Mouse (Mus musculus) left cerebral cortex, postnatal 14 days (tissue): ENCODE results near the gene Adra1b. TPM values are rescaled to one million over a fixed set of nuclear protein-coding genes. Genes with fewer than 3 reads are reported as not detected.

Experiments used
- DNase-seq, 2 experiments: peaks; one replicate each; pipeline ENCODE4 v3.0.0; 2021 to 2022; ENCODE audit warnings: low spot score in 2 of 2, mixed read lengths in 1 of 2
- intact Hi-C: fragments of 180-260 bp; cut with DNase I; formaldehyde crosslinking; loops from one replicate; pipeline ENCODE4 v1.15.1; 2025
- total RNA-seq, 2 experiments: library from RNA; stranded (reverse); gene quantifications; 2 replicates each; pipeline ENCODE4 v1.2.3; 2021

The Adra1b gene
- total RNA-seq, 2 experiments from 2014 or later: 21.7 to 27.9 TPM

DNA sequence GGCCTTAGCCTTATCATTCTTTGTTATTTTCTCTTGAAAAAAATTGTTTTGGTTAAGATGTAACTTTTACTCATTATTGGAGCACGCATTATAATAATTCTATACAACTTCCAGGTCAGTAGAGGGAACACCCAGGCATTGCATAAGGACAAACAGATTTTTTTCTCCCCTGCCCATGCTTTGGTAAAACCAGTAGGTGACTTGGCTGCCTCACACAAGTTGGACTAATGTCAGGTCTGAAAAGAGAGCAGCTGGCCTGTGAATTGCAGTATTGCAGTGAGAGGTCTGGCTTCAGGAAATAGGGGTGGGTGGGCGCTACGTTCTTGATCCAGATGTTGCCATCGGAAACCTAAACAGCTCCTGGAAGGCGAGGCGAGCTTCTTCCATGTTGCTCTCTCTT is 10.6 kb upstream of the Adra1b start:
- DNase-seq: no peak
- intact Hi-C loops: no loop called here

DNA sequence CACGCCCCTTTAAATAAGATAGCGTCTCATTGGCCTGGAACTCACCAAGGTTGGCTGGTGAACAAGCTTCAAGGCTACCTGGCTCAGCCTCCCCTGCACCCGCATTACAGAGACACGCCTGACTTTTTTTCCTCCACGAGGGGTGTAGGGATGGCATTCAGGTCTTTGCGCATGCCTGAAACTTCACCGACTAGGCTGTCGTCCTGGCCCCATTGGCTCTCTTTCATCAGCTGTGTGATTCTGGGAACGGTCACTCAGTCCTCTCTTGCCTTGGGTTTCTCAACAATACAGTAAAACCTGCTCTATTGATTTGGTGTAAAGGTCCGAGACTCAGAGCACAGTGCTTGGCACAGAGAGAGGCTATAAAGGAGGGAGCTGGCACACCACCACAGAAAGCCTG is 2.3 kb upstream of the Adra1b start:
- intact Hi-C loops: no loop called here
- no peak for DNase-seq

- intact Hi-C loops: no loop called here
- DNase-seq: no peak
Measured at GRCm38 (mm10) chr11:43899696-43900095, 1.3 kb downstream of the Adra1b start.

DNA sequence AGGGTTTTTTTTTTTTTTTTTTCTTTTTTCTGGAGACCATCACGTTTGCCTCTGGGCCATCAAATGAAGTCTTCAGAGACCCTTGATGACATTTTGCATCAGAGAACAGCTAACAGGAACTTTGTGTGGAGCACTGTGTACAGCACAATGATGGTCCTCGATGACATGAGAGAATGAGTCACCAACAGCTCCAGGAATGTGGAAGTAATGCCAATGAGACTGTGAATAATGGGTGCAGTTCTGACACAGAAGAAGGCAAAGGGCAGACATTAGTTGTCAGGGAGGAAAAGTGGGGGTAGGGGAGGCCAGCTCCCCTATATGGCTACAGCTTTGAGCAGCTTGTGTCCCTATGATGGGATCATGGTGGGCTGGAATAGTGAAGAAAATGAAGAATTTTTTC is 5.7 kb downstream of the Adra1b start:
- intact Hi-C loops: no loop called here
- DNase-seq: no peak

- intact Hi-C loops: no loop called here
- no peak for DNase-seq
Measured at GRCm38 (mm10) chr11:43892546-43892945, 8.5 kb downstream of the Adra1b start.

GRCm38 (mm10) chr11:43891457-43891856 is 9.6 kb downstream of the Adra1b start:
- intact Hi-C loops: no loop called here

GRCm38 (mm10) chr11:43889208-43889915 is 11.6 kb downstream of the Adra1b start:
- peak; percentile 8 to 28 for DNase-seq
- intact Hi-C loops: no loop called here

More at GRCm38 (mm10) chr11:43891457-43891856, 9.6 kb downstream of the Adra1b start:
- no peak for DNase-seq

DNA sequence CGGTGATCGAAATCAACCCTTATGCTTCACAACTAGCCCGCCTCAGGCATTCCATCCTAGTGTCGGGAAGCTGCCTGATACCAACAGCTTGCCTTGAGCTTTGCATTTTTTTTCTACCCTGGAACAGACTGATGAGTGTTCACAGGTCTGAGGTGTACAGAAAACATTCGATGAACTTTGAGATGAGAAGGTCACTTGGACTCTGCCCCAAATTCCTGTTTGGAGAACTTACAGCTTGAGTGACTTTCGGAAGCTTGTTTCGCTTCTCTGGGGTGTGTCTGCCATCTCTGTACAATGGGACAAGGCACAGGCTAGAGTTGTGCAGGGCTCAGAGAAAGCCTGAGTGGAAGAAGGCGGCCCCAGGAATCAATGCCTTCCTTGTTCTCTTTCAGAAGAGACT is 12.3 kb downstream of the Adra1b start:
- intact Hi-C loops: no loop called here

GRCm38 (mm10) chr11:43887597-43887996 is 13.4 kb downstream of the Adra1b start:
- DNase-seq: no peak
- intact Hi-C loops: no loop called here

More for the DNA sequence above, 12.3 kb downstream of the Adra1b start:
- no peak for DNase-seq

DNA sequence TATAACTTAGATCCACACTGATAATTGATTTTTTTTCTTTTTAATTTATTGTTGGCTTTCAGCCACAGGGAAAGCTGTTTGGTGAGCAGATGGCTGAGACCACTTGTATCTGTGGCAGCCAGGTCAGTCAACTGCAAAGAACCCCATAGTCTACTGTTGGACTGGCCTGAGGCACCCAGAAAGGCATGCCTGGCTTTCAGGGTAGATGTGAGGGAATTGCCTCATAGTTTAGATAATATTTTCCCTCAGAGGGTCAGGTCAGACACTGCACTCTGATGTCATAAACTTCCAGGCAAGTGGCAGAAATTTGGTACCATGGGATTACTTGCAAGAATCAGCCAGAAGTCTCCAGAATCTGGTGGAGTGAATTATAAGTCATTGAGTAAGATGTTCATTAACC is 16.5 kb downstream of the Adra1b start:
- intact Hi-C loops: no loop called here
- DNase-seq: no peak

- DNase-seq: peak; percentile 8 to 22
- intact Hi-C loops: no loop called here
Measured at GRCm38 (mm10) chr11:43883641-43884181, 17.3 kb downstream of the Adra1b start.

DNA sequence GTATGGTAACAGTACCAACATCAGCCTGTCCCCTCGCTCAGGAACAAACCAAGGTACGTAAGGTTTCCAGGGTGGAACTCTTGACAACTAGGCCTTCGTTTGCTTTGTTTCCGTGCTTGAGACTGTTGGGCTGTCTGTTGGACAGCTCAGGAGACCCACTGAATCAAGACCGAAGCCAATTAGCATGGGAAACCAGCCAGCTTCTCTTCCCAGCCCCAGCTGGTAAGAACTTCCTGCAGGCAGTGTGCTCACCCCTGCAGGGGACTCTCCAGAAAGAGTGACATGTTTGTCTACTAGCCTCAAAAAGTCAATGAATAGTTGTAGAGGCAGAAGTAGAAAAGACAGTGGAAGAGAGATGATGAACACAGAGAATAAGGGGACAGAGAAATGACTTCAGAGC is 23.8 kb downstream of the Adra1b start:
- intact Hi-C loops: no loop called here

DNA sequence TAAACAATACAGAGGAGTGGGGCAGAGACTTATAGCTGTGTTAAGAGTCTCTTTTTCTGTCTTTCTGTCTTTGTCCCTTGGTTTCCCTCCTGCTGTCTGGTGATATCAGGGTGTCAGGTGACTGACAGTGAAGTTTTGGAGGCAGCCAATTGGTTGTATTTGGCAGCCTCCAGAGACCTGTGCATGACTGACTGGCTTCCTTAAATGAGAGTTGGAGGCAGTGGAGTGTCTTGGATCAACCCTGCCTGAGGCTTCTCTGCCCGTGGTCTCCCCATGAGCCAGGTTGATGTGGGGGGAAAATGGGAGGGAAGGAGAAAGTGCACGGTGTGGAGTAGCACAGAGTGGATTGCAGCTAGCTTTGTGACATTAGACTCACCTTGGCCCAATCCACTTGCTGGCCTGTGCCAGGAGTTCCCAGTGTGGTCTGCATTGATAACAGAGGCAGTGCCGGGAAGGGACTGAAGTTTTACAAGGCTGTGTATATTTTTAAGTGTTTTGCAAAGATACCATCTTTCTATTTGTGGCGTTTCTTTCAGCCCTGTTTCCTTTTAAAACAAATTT is 33.2 kb downstream of the Adra1b start:
- intact Hi-C loops: no loop called here
- no peak for DNase-seq

More for the DNA sequence above, 23.8 kb downstream of the Adra1b start:
- DNase-seq: no peak

DNA sequence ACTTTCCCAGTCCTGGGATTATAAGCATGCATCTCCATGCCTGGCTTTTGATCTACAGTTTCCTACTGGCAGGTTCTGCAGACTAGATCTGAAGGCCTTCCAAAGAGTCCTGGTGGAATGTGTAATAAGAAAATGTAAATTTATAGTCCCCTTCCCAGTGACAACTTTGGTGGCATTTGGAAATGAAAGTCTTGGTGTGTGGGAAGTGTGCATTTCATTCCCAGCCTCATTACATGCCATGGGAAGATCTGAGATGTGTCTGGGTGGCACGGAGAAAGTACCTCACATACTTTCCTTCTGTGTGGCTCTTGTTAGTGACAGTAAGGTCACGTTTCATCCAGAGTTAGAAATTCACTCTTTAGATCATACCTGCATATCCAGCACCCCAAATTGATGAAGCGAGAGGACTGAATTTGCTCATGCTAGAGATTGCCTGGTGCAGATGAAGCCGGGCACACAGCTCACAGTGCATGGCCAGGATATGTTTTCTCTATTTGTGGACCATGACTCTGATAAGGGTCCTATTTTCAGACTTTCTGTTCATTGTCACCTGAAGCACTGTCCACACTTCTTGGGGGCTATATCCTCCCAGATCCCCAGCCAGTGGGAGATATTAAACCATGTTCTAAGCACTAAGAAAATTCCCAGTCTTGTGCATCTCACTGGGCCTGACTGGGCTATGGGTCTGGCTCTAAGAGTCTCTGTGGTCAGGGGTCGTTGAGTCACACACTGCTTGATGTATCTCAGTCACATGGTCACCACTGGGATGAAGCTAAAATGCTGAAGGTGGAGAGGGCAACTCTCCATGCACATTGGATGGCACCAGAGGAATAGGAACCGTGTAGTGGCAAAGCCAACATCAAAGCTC is 35.5 kb downstream of the Adra1b start:
- DNase-seq: no peak
- intact Hi-C loops: no loop called here

GRCm38 (mm10) chr11:43853046-43853445 is 48.0 kb downstream of the Adra1b start:
- peak in 1 of 2 experiments; percentile 24 for DNase-seq
- intact Hi-C loops: no loop called here

- no peak for DNase-seq
Measured at GRCm38 (mm10) chr11:43848056-43848455, 53.0 kb downstream of the Adra1b start.

DNA sequence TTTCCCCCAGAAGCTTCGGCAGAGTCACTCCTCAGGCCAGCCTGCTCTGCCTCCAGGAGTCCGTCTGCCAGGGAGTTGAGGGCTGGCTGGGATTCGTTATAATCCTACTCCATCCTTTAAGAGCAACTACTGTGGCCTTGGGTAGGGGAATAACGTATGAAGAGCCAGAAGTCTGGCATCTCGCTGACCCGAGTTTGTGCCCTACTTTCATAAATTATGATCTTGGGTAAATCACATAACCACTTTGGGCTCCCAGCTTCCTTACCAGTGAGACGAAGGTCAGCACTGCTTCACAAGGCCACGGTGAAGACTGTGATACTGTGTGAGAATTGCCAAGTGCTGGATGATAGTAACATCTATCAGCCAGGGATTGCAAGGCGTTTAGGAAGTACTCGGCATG is 59.4 kb downstream of the Adra1b start:
- DNase-seq: no peak
- intact Hi-C loops: no loop called here

More at GRCm38 (mm10) chr11:43848056-43848455, 53.0 kb downstream of the Adra1b start:
- intact Hi-C loops: no loop called here

DNA sequence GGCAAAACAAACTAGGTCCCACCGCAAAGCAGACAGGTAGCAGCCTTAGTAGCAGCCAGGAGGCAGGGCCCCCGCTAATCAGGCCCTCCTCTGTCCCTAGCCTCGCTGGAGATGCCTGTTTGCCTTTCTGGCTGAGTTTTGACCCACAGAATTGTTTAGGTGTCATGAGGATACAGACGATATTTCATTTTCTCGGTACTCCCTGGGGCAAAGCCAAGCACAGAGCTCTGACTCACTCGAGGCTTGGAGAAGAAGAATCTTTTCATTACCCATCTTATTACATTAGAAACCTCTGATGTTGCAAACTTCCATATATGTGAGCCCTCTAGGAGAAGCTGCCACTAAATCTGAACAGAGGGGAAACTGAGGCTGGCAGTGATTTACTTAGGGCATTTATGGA is 60.5 kb downstream of the Adra1b start:
- intact Hi-C loops: no loop called here
- no peak for DNase-seq

DNA sequence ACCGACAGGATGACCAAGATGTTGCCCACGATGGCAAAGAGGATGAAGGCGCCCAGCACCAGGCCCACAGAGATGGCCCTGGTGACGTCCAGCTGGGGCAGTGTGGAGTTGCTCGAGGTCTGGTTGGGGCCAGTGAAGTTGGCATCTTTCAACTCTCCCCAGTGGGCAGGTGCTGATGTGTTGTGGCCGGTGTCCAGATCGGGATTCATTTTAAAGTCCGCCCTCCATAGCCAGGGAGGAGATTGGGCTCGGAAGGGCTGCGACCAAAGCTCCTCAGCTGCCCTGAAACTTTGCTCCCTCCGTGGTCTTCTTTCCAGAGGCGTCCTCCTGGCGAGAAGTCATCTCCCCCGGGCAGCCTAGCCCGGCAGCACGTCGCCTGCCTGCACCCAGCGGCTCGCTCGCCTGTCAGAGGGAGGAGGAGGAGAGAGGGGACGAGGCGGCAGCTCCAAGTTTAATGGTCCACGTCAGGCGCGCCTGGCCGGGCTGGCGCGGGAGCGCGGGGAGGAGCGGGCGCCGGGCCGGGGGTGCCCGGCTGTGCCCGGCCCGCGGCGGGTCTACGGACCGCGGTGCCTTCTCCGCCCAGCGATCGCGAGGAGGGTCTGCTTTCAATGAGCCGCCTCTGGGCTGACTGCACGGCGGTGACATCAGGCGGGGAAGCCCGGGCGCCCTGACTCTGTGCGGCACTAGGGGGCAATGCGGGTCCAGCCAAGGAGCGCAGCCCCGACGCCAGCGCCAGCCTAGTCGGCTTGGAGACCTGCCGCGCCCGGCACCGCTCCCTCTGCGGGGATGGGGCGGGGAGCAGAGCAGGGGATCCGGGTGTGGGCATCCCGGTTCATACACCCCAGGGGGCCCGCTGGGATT is 64.9 kb downstream of the Adra1b start:
- intact Hi-C loops: loop anchor here (2.0 to 5.0 kb wide), 2 partner anchors 376 to 495 kb away; no protein-coding TSS in a partner anchor
- peak; percentile 67 to 79 for DNase-seq
